Mouse (Mus musculus): ENCODE measurements at regions not wholly inside any gene's neighbourhood (a gene's known extent, or its start where the extent isn't known, plus 50 kb on each side); places are given as distances from the start of the nearest gene placed in this dataset.

DNA sequence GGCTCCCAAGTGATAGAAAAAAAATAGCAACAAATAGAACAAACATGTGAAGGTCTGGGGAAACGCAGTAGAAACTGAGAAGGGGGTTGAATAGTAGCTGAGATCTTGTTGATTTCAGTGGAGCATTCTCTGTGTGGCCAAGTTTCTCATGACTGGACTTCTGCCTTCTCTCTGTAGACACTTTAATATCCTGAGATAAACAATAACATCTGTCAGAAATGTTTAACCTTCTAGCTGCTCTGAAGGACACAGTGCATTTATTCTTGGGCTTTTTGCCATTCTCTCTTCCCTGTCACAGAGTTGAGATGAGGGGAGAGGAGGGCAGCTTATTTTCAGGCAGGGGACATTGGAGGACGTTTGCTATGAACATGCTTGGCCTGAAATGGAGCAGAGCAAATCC is 467.9 kb downstream of the Kctd12 start:
- TF ChIP-seq CTCF (IDR thresholded peaks at IDR 0.05; ENCODE audit: low read depth) (no peak), EP300 (optimal IDR thresholded peaks at IDR 0.05) (no peak)

All from stomach, postnatal 0 days (tissue).